Mouse (Mus musculus) T-helper 2 cell (primary cell): Measurements from ENCODE around the gene Vmn1r70.

Experiments
- in situ Hi-C: fragments of 300-600 bp; cut with MboI, MseI; formaldehyde crosslinking; loops from one replicate; pipeline ENCODE4 v1.15.1; 2025; ENCODE audit warnings: high pct_unique_total_duplicates

Vmn1r70 gene

GRCm38 (mm10) chr7:10631232-10631631 is at the start of gene Vmn1r70:
TSS of gene Vmn1r70 (plus strand) at chr7:10631532.
- in situ Hi-C loops = no loop called here

DNA sequence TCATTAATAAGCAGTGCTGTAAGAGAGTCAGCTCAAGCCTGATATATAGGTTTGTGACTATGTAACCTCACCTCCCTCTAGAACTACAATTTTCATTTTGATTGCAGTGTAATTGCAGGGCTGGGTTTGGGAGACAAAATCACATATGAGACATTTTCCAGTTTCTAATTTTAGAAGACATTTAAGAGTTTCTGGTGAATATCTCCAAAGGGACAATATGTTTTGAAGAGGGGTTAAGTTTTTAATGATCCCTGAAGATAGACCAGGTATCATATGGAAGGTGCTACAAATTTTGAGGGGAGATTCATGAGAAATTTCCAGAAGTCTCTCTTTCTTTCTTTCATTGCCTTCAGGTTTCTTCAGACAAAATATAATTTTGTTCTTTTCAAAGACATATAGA is 17.8 kb upstream of the Vmn1r70 start, which contains the start of gene Vmn1r69:
TSS of gene Vmn1r69 (minus strand) at position 101 of the 400 bp plus-strand sequence.
- in situ Hi-C loops = no loop called here
